Mouse (Mus musculus) embryonic facial prominence, embryonic 14.5 days (tissue): ENCODE results near the gene BC051142. TPM values are rescaled to one million over a fixed set of nuclear protein-coding genes. Genes with fewer than 3 reads are reported as not detected.
"Not testable (repeated sequence)": the region's sequence is repeated elsewhere in the genome, so short reads cannot be mapped to it uniquely, and the experiment has no call there.

Source experiments
- ATAC-seq: fragments of 200-750 bp; cut with Nextera tagmentation; 2 replicates; pipeline ENCODE4 v1.8.0; 2017; ENCODE audit warnings: low read depth, moderate number of reproducible peaks, moderate TSS enrichment
- DNase-seq: peaks from one replicate; pipeline ENCODE4 v3.0.0-alpha.2; 2015; ENCODE audit warnings: low spot score
- H3K27ac ChIP-seq: fragments of 300-500 bp; sonication (generic); replicated peaks from 2 replicates; pipeline ENCODE4 v1.5.1; 2014; ENCODE audit warnings: low read depth, mild to moderate bottlenecking, low read length, moderate library complexity
- H3K27me3 ChIP-seq: fragments of 300-500 bp; sonication (generic); replicated peaks from 2 replicates; pipeline ENCODE4 v1.6.1; 2014; ENCODE audit warnings: low read length; ENCODE audit not compliant: control insufficient read depth, insufficient read depth
- H3K36me3 ChIP-seq: fragments of 300-500 bp; sonication (generic); 2 replicates; pipeline ENCODE4 v1.6.1; 2014; ENCODE audit warnings: low read length, mixed read lengths; ENCODE audit not compliant: control insufficient read depth, insufficient read depth
- H3K4me1 ChIP-seq: fragments of 300-500 bp; sonication (generic); 2 replicates; pipeline ENCODE4 v1.6.1; 2014; ENCODE audit warnings: antibody characterized with exemption, low read length; ENCODE audit not compliant: control insufficient read depth, insufficient read depth
- H3K4me2 ChIP-seq: fragments of 300-500 bp; sonication (generic); 2 replicates; pipeline ENCODE4 v1.6.1; 2014; ENCODE audit warnings: low read depth, mild to moderate bottlenecking, low read length, moderate library complexity, mixed read lengths
- H3K4me3 ChIP-seq: fragments of 300-500 bp; sonication (generic); 2 replicates; pipeline ENCODE4 v1.5.1; 2014; ENCODE audit warnings: low read depth, mild to moderate bottlenecking, low read length
- H3K9ac ChIP-seq: fragments of 300-500 bp; sonication (generic); 2 replicates; pipeline ENCODE4 v1.6.1; 2014; ENCODE audit warnings: low read depth, mild to moderate bottlenecking, low read length, moderate library complexity, mixed read lengths
- H3K9me3 ChIP-seq: fragments of 300-500 bp; sonication (generic); 2 replicates; pipeline ENCODE4 v1.6.1; 2016; ENCODE audit warnings: low read length; ENCODE audit not compliant: control insufficient read depth
- WGBS: fragments of 180-500 bp; shearing (Covaris S2); extraction: QIAGEN DNeasy Blood & Tissue Kit; methylation state at CpG from one replicate; pipeline ENCODE4 v1.1.7; 2014; 5-methylcytosine and 5-hydroxymethylcytosine counted together
- polyA plus RNA-seq: library from polyadenylated mRNA; unstranded; fragments of >200 nt; fragmentation: Nextera tagmentation; extraction: Ambion mirVana; gene quantifications from 2 replicates; pipeline ENCODE4 v1.2.1, GENCODE M21; 2014

The BC051142 gene
- polyA plus RNA-seq, 1 experiment from 2014 or later, result 0.71 TPM

- WGBS, result 86% methylated on average over 2 of the region's 4 CpGs
- H3K4me1 ChIP-seq, ATAC-seq, DNase-seq, H3K4me2 ChIP-seq, H3K27ac ChIP-seq, H3K36me3 ChIP-seq, H3K9ac ChIP-seq, H3K27me3 ChIP-seq, H3K4me3 ChIP-seq, H3K9me3 ChIP-seq: not testable (repeated sequence)
Observed at GRCm38 (mm10) chr17:34497726-34498125, 99.1 kb downstream of the BC051142 start.

DNA sequence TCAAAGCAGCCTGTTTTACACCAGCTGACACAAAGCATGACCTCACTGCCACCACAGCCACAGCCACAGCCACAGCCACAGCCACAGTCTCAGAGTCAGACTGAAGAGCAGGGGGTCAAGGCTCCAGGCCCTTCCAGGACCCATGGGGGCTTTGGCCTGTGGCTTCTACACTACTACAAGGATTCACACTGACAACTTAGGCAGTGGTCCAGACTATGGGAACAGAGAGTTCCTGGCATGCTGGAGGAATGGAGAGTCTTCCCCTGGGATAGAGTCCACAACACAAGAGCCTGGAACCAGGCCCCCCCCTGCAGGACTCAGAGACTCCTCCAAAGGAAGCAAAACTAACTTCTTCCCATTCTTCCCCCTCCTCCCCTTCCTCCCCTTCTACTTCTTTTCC lies 109.0 kb downstream of the BC051142 start:
- Histone ChIP-seq H3K9ac (no peak overlapping the region), H3K4me3 (no peak overlapping the region), H3K4me1 (no peaks in the 10 kb centered on the region), H3K9me3 (no peaks in the 10 kb centered on the region), H3K36me3 (no peaks in the 10 kb centered on the region), H3K27me3 (no peaks in the 10 kb centered on the region), H3K4me2 (no peak overlapping the region), H3K27ac (no peak overlapping the region)
- ATAC-seq (no peak), DNase-seq (no peak)

Other genes with a start within 250 kb of the BC051142 start
- 2.8 and 4.3 TPM in 2 replicates for gene H2-DMb1, start 245.7 kb upstream of the BC051142 start, polyA plus RNA-seq
- gene Tap1, start 211.3 kb upstream of the BC051142 start, polyA plus RNA-seq, result 5.1 and 7.4 TPM in 2 replicates
- gene Psmb9, start 211.1 kb upstream of the BC051142 start, polyA plus RNA-seq, result 2.8 and 3.8 TPM in 2 replicates
- 10.0 and 12.1 TPM in 2 replicates for gene Psmb8, start 201.1 kb upstream of the BC051142 start, polyA plus RNA-seq
- gene Tap2, start 195.3 kb upstream of the BC051142 start, polyA plus RNA-seq, result 3.3 and 4.1 TPM in 2 replicates
- 0.24 TPM in 1 of 2 replicates, not detected in the other for gene H2-Ob, start 159.9 kb upstream of the BC051142 start, polyA plus RNA-seq
- gene H2-Ab1, start 141.1 kb upstream of the BC051142 start, polyA plus RNA-seq, result 9.4 and 10.1 TPM in 2 replicates
- 4.9 and 5.7 TPM in 2 replicates for gene H2-Aa, start 111.0 kb upstream of the BC051142 start, polyA plus RNA-seq
- gene H2-Eb1, start 93.0 kb upstream of the BC051142 start, polyA plus RNA-seq, result 4.1 and 4.7 TPM in 2 replicates
- not detected in 2 replicates for gene H2-Eb2, start 73.2 kb upstream of the BC051142 start, polyA plus RNA-seq
- gene Btnl2, start 44.0 kb upstream of the BC051142 start, polyA plus RNA-seq, result not detected in 2 replicates
- gene Btnl1, start 21.7 kb upstream of the BC051142 start, polyA plus RNA-seq, result not detected in 2 replicates
- gene Btnl4, start 78.5 kb downstream of the BC051142 start, polyA plus RNA-seq, result not detected in 2 replicates
- not detected in 2 replicates for gene Btnl6, start 118.5 kb downstream of the BC051142 start, polyA plus RNA-seq
- 4.7 and 5.3 TPM in 2 replicates for gene Notch4, start 165.4 kb downstream of the BC051142 start, polyA plus RNA-seq
- 7.5 and 8.7 TPM in 2 replicates for gene Gpsm3, start 191.0 kb downstream of the BC051142 start, polyA plus RNA-seq
- 11.3 and 12.2 TPM in 2 replicates for gene Pbx2, start 192.4 kb downstream of the BC051142 start, polyA plus RNA-seq
- gene Ager, start 199.0 kb downstream of the BC051142 start, polyA plus RNA-seq, result 2.0 and 2.3 TPM in 2 replicates
- 80.8 and 85.3 TPM in 2 replicates for gene Rnf5, start 204.9 kb downstream of the BC051142 start, polyA plus RNA-seq
- 54.8 and 60.5 TPM in 2 replicates for gene Agpat1, start 205.4 kb downstream of the BC051142 start, polyA plus RNA-seq
- 12.3 and 14.0 TPM in 2 replicates for gene Egfl8, start 217.2 kb downstream of the BC051142 start, polyA plus RNA-seq
- gene Ppt2, start 229.7 kb downstream of the BC051142 start, polyA plus RNA-seq, result 23.6 and 26.4 TPM in 2 replicates
- gene Prrt1, start 230.7 kb downstream of the BC051142 start, polyA plus RNA-seq, result 0.64 and 0.92 TPM in 2 replicates
- gene Fkbpl, start 245.9 kb downstream of the BC051142 start, polyA plus RNA-seq, result 10.0 and 11.8 TPM in 2 replicates
- gene Atf6b, start 248.3 kb downstream of the BC051142 start, polyA plus RNA-seq, result 60.8 and 68.5 TPM in 2 replicates